Mouse (Mus musculus) E14TG2a.4 (cell line): ENCODE measurements around the gene Stac.

ENCODE experiments used
- H3K27me3 ChIP-seq: 2 replicates; pipeline ENCODE4 v1.6.1; 2014; ENCODE audit warnings: low read length, control low read depth; ENCODE audit not compliant: insufficient read depth
- H3K36me3 ChIP-seq: 2 replicates; pipeline ENCODE4 v1.6.1; 2014; ENCODE audit warnings: low read length, control low read depth; ENCODE audit not compliant: insufficient read depth
- H3K4me1 ChIP-seq: replicated peaks from 2 replicates; pipeline ENCODE4 v1.6.1; 2014; ENCODE audit warnings: low read depth, low read length, control low read depth
- H3K4me3 ChIP-seq: replicated peaks from 2 replicates; pipeline ENCODE4 v1.5.1; 2014; ENCODE audit warnings: mild to moderate bottlenecking, low read length
- H3K9me3 ChIP-seq: 2 replicates; pipeline ENCODE4 v1.6.1; 2014; ENCODE audit warnings: low read length, control low read depth
- CTCF ChIP-seq: conservative IDR thresholded peaks from 2 replicates; pipeline ENCODE4 v1.5.1; 2014; ENCODE audit warnings: low read length
- NANOG ChIP-seq: IDR thresholded peaks from 2 replicates; pipeline ENCODE4 v1.6.1; 2014; ENCODE audit warnings: borderline replicate concordance, low read length, mixed read lengths
- POU5F1 ChIP-seq: IDR thresholded peaks from 2 replicates; pipeline ENCODE4 v1.6.1; 2014; ENCODE audit warnings: low read length, borderline replicate concordance

The Stac gene

GRCm38 (mm10) chr9:111714457-111714856 lies 24.3 kb upstream of the Stac start:
- Histone ChIP-seq H3K36me3 (no peaks in the 10 kb centered on the region), H3K9me3 (no peaks in the 10 kb centered on the region), H3K4me1 (no peaks in the 10 kb centered on the region), H3K27me3 (no peaks in the 10 kb centered on the region), H3K4me3 (no peak overlapping the region)
- TF ChIP-seq NANOG (no peak), CTCF (no peak), POU5F1 (no peak)

GRCm38 (mm10) chr9:111700101-111700500 lies 10.0 kb upstream of the Stac start:
- Histone ChIP-seq H3K4me1 (no peaks in the 10 kb centered on the region), H3K4me3 (no peak overlapping the region), H3K36me3 (no peaks in the 10 kb centered on the region), H3K27me3 (no peaks in the 10 kb centered on the region), H3K9me3 (no peaks in the 10 kb centered on the region)
- no peak for TF ChIP-seq POU5F1
- no peak for TF ChIP-seq NANOG
- no peak for TF ChIP-seq CTCF

GRCm38 (mm10) chr9:111690484-111690855 lies 322 bp upstream of the Stac start:
- peaks cover 5% of the 10 kb centered on the region; the same call in 1 of the 2 replicates for H3K4me1 ChIP-seq
- H3K4me3 ChIP-seq, result peak overlapping the region; percentile 79
- H3K36me3 ChIP-seq, result no peaks in the 10 kb centered on the region
- 0 out of 2 replicates have a peak, but pooled peaks cover 5% of the 10 kb centered on the region for H3K9me3 ChIP-seq
- peaks cover 35% of the 10 kb centered on the region for H3K27me3 ChIP-seq
- TF ChIP-seq CTCF, result no peak
- TF ChIP-seq POU5F1, result no peak
- no peak for TF ChIP-seq NANOG

GRCm38 (mm10) chr9:111689146-111689545 lies 1.0 kb downstream of the Stac start:
- Histone ChIP-seq H3K4me1 (peaks cover 5% of the 10 kb centered on the region; the same call in 1 of the 2 replicates), H3K36me3 (no peaks in the 10 kb centered on the region), H3K27me3 (peaks cover 35% of the 10 kb centered on the region), H3K9me3 (0 out of 2 replicates have a peak, but pooled peaks cover 5% of the 10 kb centered on the region), H3K4me3 (no peak overlapping the region)
- TF ChIP-seq POU5F1 (no peak), NANOG (no peak), CTCF (no peak)

- Histone ChIP-seq H3K9me3 (0 out of 2 replicates have a peak, but pooled peaks cover 5% of the 10 kb centered on the region), H3K36me3 (no peaks in the 10 kb centered on the region), H3K4me3 (no peak overlapping the region), H3K27me3 (peaks cover 14% of the 10 kb centered on the region), H3K4me1 (no peaks in the 10 kb centered on the region)
- no peak for TF ChIP-seq POU5F1
- TF ChIP-seq CTCF, result no peak
Measured at GRCm38 (mm10) chr9:111684170-111684569, 6.0 kb downstream of the Stac start.

- Histone ChIP-seq H3K27me3 (peaks cover 2% of the 10 kb centered on the region; the same call in 1 of the 2 replicates), H3K9me3 (no peaks in the 10 kb centered on the region), H3K4me3 (no peak overlapping the region), H3K4me1 (no peaks in the 10 kb centered on the region), H3K36me3 (no peaks in the 10 kb centered on the region)
- TF ChIP-seq NANOG (no peak), POU5F1 (no peak), CTCF (no peak)
Measured at GRCm38 (mm10) chr9:111679516-111679915, 10.6 kb downstream of the Stac start.

GRCm38 (mm10) chr9:111669816-111670215 lies 20.3 kb downstream of the Stac start:
- H3K4me3 ChIP-seq, result no peak overlapping the region
- TF ChIP-seq NANOG, result no peak
- no peak for TF ChIP-seq POU5F1
- no peak for TF ChIP-seq CTCF
- no peaks in the 10 kb centered on the region for H3K36me3 ChIP-seq
- H3K4me1 ChIP-seq, result no peaks in the 10 kb centered on the region
- H3K9me3 ChIP-seq, result no peaks in the 10 kb centered on the region
- no peaks in the 10 kb centered on the region for H3K27me3 ChIP-seq

- TF ChIP-seq POU5F1 (no peak), CTCF (no peak), NANOG (no peak)
Measured at GRCm38 (mm10) chr9:111655066-111655465, 35.1 kb downstream of the Stac start.

GRCm38 (mm10) chr9:111644228-111644627 lies 45.9 kb downstream of the Stac start:
- no peaks in the 10 kb centered on the region for H3K36me3 ChIP-seq
- H3K4me3 ChIP-seq, result no peak overlapping the region
- H3K27me3 ChIP-seq, result no peaks in the 10 kb centered on the region
- TF ChIP-seq NANOG (no peak), CTCF (no peak), POU5F1 (no peak)
- peaks cover 12% of the 10 kb centered on the region; the same call in 1 of the 2 replicates for H3K9me3 ChIP-seq
- H3K4me1 ChIP-seq, result no peaks in the 10 kb centered on the region

More at GRCm38 (mm10) chr9:111655066-111655465, 35.1 kb downstream of the Stac start:
- Histone ChIP-seq H3K9me3 (peaks cover 9% of the 10 kb centered on the region; the same call in 1 of the 2 replicates), H3K4me3 (no peak overlapping the region), H3K36me3 (no peaks in the 10 kb centered on the region), H3K27me3 (no peaks in the 10 kb centered on the region), H3K4me1 (no peaks in the 10 kb centered on the region)
